ENCODE assay signal across 24 mouse cellular contexts in the genomic region with DNA sequence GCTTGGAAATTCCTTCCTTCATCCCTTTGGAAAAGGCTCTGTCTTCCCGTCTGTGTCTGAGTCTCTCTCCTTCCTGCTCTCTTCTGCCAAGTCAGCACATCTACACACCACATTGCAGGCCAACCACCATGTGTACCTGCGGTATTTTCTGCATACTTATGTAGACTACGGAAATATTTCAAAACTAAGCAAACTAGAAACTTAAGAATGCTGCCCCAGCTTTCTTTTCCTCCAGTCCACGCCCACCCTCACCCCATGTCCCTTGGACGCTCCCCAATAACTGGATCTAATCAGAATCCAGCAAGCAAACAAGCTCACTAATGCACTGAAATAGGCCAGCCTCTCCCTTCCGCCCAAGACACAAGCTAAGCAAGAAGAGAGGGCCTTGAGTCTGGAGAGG. TPM values are rescaled to one million over a fixed set of nuclear protein-coding genes. Genes with fewer than 3 reads are reported as not detected.
DNase-seq lines count a peak whose midpoint lies in the region; ATAC-seq and TF ChIP-seq lines count a peak whose summit lies in the region.
"Had no signal": no experiment of that assay in that cellular context is flagged by ENCODE, and none has a peak within 500 bp of the region (broad histone marks: within the 10 kb centered on the region; RNA-seq: fewer than 3 reads in every experiment).

No protein-coding gene starts in this region.

- peaks cover 10% of the 10 kb centered on the region for H3K4me1 ChIP-seq in heart, embryonic 10.5 days
- H3K4me1 ChIP-seq in embryonic facial prominence, embryonic 15.5 days: 0 out of 2 replicates have a peak, but pooled peaks cover 4% of the 10 kb centered on the region
- no peaks in the 10 kb centered on the region for H3K4me1 ChIP-seq in lung, postnatal 0 days (ENCODE audit: insufficient read depth, low read depth, low read length)
- peaks cover 4% of the 10 kb centered on the region; the same call in 1 of the 2 replicates for H3K4me1 ChIP-seq in stomach, embryonic 15.5 days
- H3K4me1 ChIP-seq in hindbrain, embryonic 14.5 days (replicated peaks; ENCODE audit: control insufficient read depth, insufficient read depth, low read length): no peaks in the 10 kb centered on the region

- no peaks in the 10 kb centered on the region for H3K36me3 ChIP-seq in heart, embryonic 10.5 days
- H3K36me3 ChIP-seq in embryonic facial prominence, embryonic 15.5 days: no peaks in the 10 kb centered on the region
- H3K36me3 ChIP-seq in lung, postnatal 0 days (ENCODE audit: insufficient read depth, low read length): no peaks in the 10 kb centered on the region
- H3K36me3 ChIP-seq in stomach, embryonic 15.5 days: no peaks in the 10 kb centered on the region
- no peaks in the 10 kb centered on the region for H3K36me3 ChIP-seq in hindbrain, embryonic 14.5 days (replicated peaks; ENCODE audit: control insufficient read depth, insufficient read depth)
- H3K36me3 ChIP-seq: forebrain, embryonic 12.5 days; neural tube, embryonic 13.5 days had no signal

- no peak for TF ChIP-seq CTCF in lung, postnatal 0 days (IDR thresholded peaks at IDR 0.05)

- H3K27me3 ChIP-seq in heart, embryonic 10.5 days (ENCODE audit: insufficient read depth, poor library complexity, severe bottlenecking): no peaks in the 10 kb centered on the region
- H3K27me3 ChIP-seq in embryonic facial prominence, embryonic 15.5 days: no peaks in the 10 kb centered on the region
- no peaks in the 10 kb centered on the region for H3K27me3 ChIP-seq in lung, postnatal 0 days (replicated peaks; ENCODE audit: insufficient read depth, low read length)
- no peaks in the 10 kb centered on the region for H3K27me3 ChIP-seq in stomach, embryonic 15.5 days (replicated peaks)
- H3K27me3 ChIP-seq in hindbrain, embryonic 14.5 days (ENCODE audit: control insufficient read depth, insufficient read depth, low read length): no peaks in the 10 kb centered on the region
- H3K27me3 ChIP-seq: forebrain, embryonic 12.5 days; neural tube, embryonic 13.5 days had no signal

- no peaks in the 10 kb centered on the region for H3K9me3 ChIP-seq in heart, embryonic 10.5 days
- H3K9me3 ChIP-seq in embryonic facial prominence, embryonic 15.5 days (replicated peaks): no peaks in the 10 kb centered on the region
- no peaks in the 10 kb centered on the region for H3K9me3 ChIP-seq in lung, postnatal 0 days (ENCODE audit: low read length)
- no peaks in the 10 kb centered on the region for H3K9me3 ChIP-seq in stomach, embryonic 15.5 days
- H3K9me3 ChIP-seq in hindbrain, embryonic 14.5 days (ENCODE audit: control insufficient read depth, low read length): no peaks in the 10 kb centered on the region
- H3K9me3 ChIP-seq: forebrain, embryonic 12.5 days; neural tube, embryonic 13.5 days had no signal

- H3K4me3 ChIP-seq in heart, embryonic 10.5 days: no peak overlapping the region
- no peak overlapping the region for H3K4me3 ChIP-seq in embryonic facial prominence, embryonic 15.5 days (replicated peaks)
- H3K4me3 ChIP-seq in lung, postnatal 0 days (ENCODE audit: low read depth, low read length): no peak overlapping the region
- no peak overlapping the region for H3K4me3 ChIP-seq in stomach, embryonic 15.5 days (replicated peaks)
- no peak overlapping the region for H3K4me3 ChIP-seq in hindbrain, embryonic 14.5 days (replicated peaks; ENCODE audit: low read length)
- H3K4me3 ChIP-seq: forebrain, embryonic 12.5 days; neural tube, embryonic 13.5 days had no signal

- WGBS in heart, embryonic 10.5 days: 83% methylated on average over 6 of the region's 6 CpGs
- WGBS in embryonic facial prominence, embryonic 15.5 days: 45% methylated on average over 6 of the region's 6 CpGs
- WGBS in lung, postnatal 0 days: 53% methylated on average over 6 of the region's 6 CpGs
- 53% methylated on average over 6 of the region's 6 CpGs for WGBS in stomach, embryonic 15.5 days
- WGBS in hindbrain, embryonic 14.5 days: 90% methylated on average over 6 of the region's 6 CpGs

- ATAC-seq in embryonic facial prominence, embryonic 15.5 days (ENCODE audit: insufficient number of reproducible peaks, low FRiP score, low TSS enrichment, low read depth): peak; percentile 82
- ATAC-seq in lung, postnatal 0 days: peak; percentile 72
- ATAC-seq in stomach, embryonic 15.5 days (ENCODE audit: insufficient read depth, low FRiP score, low read depth): peak; percentile 70
- no peak for ATAC-seq in hindbrain, embryonic 14.5 days (ENCODE audit: low FRiP score)

- H3K9ac ChIP-seq in embryonic facial prominence, embryonic 15.5 days: no peak overlapping the region
- no peak overlapping the region for H3K9ac ChIP-seq in lung, postnatal 0 days (replicated peaks; ENCODE audit: low read depth)
- H3K9ac ChIP-seq in stomach, embryonic 15.5 days: no peak overlapping the region
- no peak overlapping the region for H3K9ac ChIP-seq in hindbrain, embryonic 14.5 days
- H3K9ac ChIP-seq: forebrain, embryonic 12.5 days; neural tube, embryonic 13.5 days had no signal

- H3K27ac ChIP-seq in heart, embryonic 10.5 days: no peak overlapping the region
- H3K27ac ChIP-seq in embryonic facial prominence, embryonic 15.5 days (replicated peaks): peak overlapping the region; percentile 68; the same call in 1 of the 2 replicates
- H3K27ac ChIP-seq in lung, postnatal 0 days (ENCODE audit: low read length): no peak overlapping the region
- H3K27ac ChIP-seq in stomach, embryonic 15.5 days: peak overlapping the region; percentile 71
- no peak overlapping the region for H3K27ac ChIP-seq in hindbrain, embryonic 14.5 days
- H3K27ac ChIP-seq: forebrain, embryonic 12.5 days; neural tube, embryonic 13.5 days had no signal

- H3K4me2 ChIP-seq in embryonic facial prominence, embryonic 15.5 days (replicated peaks): no peak overlapping the region
- H3K4me2 ChIP-seq in lung, postnatal 0 days (replicated peaks; ENCODE audit: low read depth, low read length): no peak overlapping the region
- H3K4me2 ChIP-seq in stomach, embryonic 15.5 days: no peak overlapping the region
- no peak overlapping the region for H3K4me2 ChIP-seq in hindbrain, embryonic 14.5 days (replicated peaks)
- H3K4me2 ChIP-seq: forebrain, embryonic 12.5 days; heart, embryonic 11.5 days; midbrain, embryonic 11.5 days; neural tube, embryonic 13.5 days had no signal

- TF ChIP-seq EP300 in lung, postnatal 0 days (IDR thresholded peaks at IDR 0.05): no peak

- peak; percentile 58 for DNase-seq in heart, embryonic 10.5 days (ENCODE audit: low spot score)
- no peak for DNase-seq in heart, postnatal 14 days
- DNase-seq in lung, postnatal 0 days (ENCODE audit: low spot score): peak; percentile 67
- DNase-seq in layer of hippocampus, adult 18-20 months (ENCODE audit: low spot score in 2 of 2): no peak
- DNase-seq in spleen, postnatal 4 days (ENCODE audit: low spot score in 2 of 2): no peak
- DNase-seq in hindbrain, embryonic 14.5 days (ENCODE audit: low spot score): no peak
- DNase-seq: adrenal gland, postnatal 25 days; cerebellum, adult 18-20 months; gastrocnemius, postnatal 36 days; heart, postnatal 36 days; kidney, adult 8-10 months; kidney, postnatal 36 days; right cerebral cortex, postnatal 4 days; thymus, postnatal 14 days had no signal

- intact Hi-C loops in heart, postnatal 14 days (cut with DNase I): no loop called here

RNA-seq across cellular contexts. Expression of a gene that starts 11.9 kb away (rescaled TPM):
- polyA plus RNA-seq in heart, embryonic 10.5 days (2016; fragmentation: Nextera tagmentation; extraction: Ambion mirVana): 0.11 TPM in 1 of 2 replicates, not detected in the other
- not detected for total RNA-seq in heart, postnatal 14 days (2021)
- polyA plus RNA-seq in embryonic facial prominence, embryonic 15.5 days (2015; fragmentation: Nextera tagmentation; extraction: Ambion mirVana): not detected in 2 replicates
- 0.11 and 0.12 TPM in 2 replicates for polyA plus RNA-seq in lung, postnatal 0 days (2015; fragmentation: Nextera tagmentation; extraction: Ambion mirVana)
- polyA plus RNA-seq in stomach, embryonic 15.5 days (2015; fragmentation: Nextera tagmentation; extraction: Ambion mirVana): 0.12 TPM in 1 of 2 replicates, not detected in the other
- total RNA-seq in layer of hippocampus, adult 18-20 months (2021): not detected
- not detected in 2 replicates for polyA plus RNA-seq in hindbrain, embryonic 14.5 days (2014; fragmentation: Nextera tagmentation; extraction: Ambion mirVana)
- total RNA-seq: adrenal gland, postnatal 25 days; common myeloid progenitor, adult 5-6 weeks; gastrocnemius, postnatal 36 days; heart, postnatal 36 days; layer of hippocampus, postnatal 14 days; left cerebral cortex, postnatal 14 days; liver, adult 2 months had no signal
- polyA plus RNA-seq: forebrain, embryonic 12.5 days; heart, embryonic 11.5 days; midbrain, embryonic 11.5 days; neural tube, embryonic 13.5 days had no signal

Comparison
In these comparisons a context has a peak if more than half of its experiments do, and no peak if none do; other contexts are left out.
1. DNase-seq: peak in heart, embryonic 10.5 days (single experiment) and lung, postnatal 0 days (single experiment); none in heart, postnatal 14 days (0 of 2), layer of hippocampus, adult 18-20 months (0 of 2), spleen, postnatal 4 days (0 of 2) and hindbrain, embryonic 14.5 days (single experiment).
2. H3K27ac ChIP-seq: peak in embryonic facial prominence, embryonic 15.5 days (single experiment) and stomach, embryonic 15.5 days (single experiment); none in heart, embryonic 10.5 days (single experiment), lung, postnatal 0 days (single experiment) and hindbrain, embryonic 14.5 days (single experiment).